Mouse (Mus musculus): ENCODE results near the gene Atad5.

DNA sequence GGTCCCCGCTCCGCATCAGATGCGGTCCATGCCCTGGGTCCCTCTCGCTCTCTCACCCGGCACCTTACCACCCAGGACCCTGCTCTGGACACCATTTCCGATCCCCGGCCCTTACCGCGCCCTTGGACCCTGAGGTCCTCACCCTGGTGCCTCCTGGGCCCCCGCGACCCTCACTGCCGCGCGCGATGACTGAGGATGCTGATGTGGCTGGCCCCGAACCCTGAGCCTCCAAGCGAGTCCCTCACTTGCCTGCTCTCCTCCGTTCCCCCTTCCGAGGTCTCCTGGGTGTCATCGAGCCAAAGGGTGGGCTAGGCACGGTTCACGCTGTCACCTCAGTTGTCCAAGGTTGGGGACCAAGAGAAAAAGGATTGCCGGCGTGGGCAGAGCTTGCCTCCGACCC lies 65.3 kb downstream of the Atad5 start:
- TF ChIP-seq POLR2A (IDR thresholded peaks at IDR 0.05; ENCODE audit: low read depth, low read length) (no peak), CTCF (IDR thresholded peaks at IDR 0.05; ENCODE audit: extremely low read depth, insufficient read depth, insufficient read length, insufficient replicate concordance) (no peak)
